Mouse (Mus musculus): Measurements from ENCODE around the gene Smok3b.

Smok3b gene

GRCm38 (mm10) chr5:138085421-138085911 is 64.2 kb downstream of the Smok3b start:
- no peak for DNase-seq

GRCm38 (mm10) chr5:138086842-138087241 is 65.6 kb downstream of the Smok3b start:
- no peak for DNase-seq

GRCm38 (mm10) chr5:138088366-138088765 is 67.1 kb downstream of the Smok3b start:
- DNase-seq, result no peak

- no peak for DNase-seq
These were observed 67.9 kb downstream of the Smok3b start for GRCm38 (mm10) chr5:138089108-138089551.

GRCm38 (mm10) chr5:138090271-138090670 is 69.0 kb downstream of the Smok3b start:
- no peak for DNase-seq

GRCm38 (mm10) chr5:138090737-138091136 is 69.5 kb downstream of the Smok3b start:
- DNase-seq, result no peak

- DNase-seq, result no peak
These were observed 71.5 kb downstream of the Smok3b start for GRCm38 (mm10) chr5:138092771-138093170.

GRCm38 (mm10) chr5:138094474-138094873 is 73.2 kb downstream of the Smok3b start:
- no peak for DNase-seq
